Mouse (Mus musculus) intestine, embryonic 16.5 days (tissue): Measurements from ENCODE around the gene Tcf15. TPM values are rescaled to one million over a fixed set of nuclear protein-coding genes. Genes with fewer than 3 reads are reported as not detected.

ENCODE experiments used
- ATAC-seq: fragments of 200-750 bp; cut with Nextera tagmentation; 2 replicates; pipeline ENCODE4 v1.8.0; 2017; ENCODE audit warnings: moderate TSS enrichment, moderate library complexity
- H3K27ac ChIP-seq: fragments of 300-500 bp; sonication (generic); 2 replicates; pipeline ENCODE4 v1.5.1; 2014; ENCODE audit warnings: mild to moderate bottlenecking, low read length
- H3K27me3 ChIP-seq: fragments of 300-500 bp; sonication (generic); replicated peaks from 2 replicates; pipeline ENCODE4 v1.6.1; 2014; ENCODE audit warnings: low read length, control low read depth, mixed read lengths; ENCODE audit not compliant: control insufficient read depth, insufficient read depth
- H3K36me3 ChIP-seq: fragments of 300-500 bp; sonication (generic); 2 replicates; pipeline ENCODE4 v1.6.1; 2014; ENCODE audit warnings: low read length, control low read depth; ENCODE audit not compliant: control insufficient read depth, insufficient read depth
- H3K4me1 ChIP-seq: fragments of 300-500 bp; sonication (generic); 2 replicates; pipeline ENCODE4 v1.6.1; 2014; ENCODE audit warnings: low read length, control low read depth, mixed read lengths; ENCODE audit not compliant: control insufficient read depth, insufficient read depth
- H3K4me2 ChIP-seq: fragments of 300-500 bp; sonication (generic); 2 replicates; pipeline ENCODE4 v1.6.1; 2014; ENCODE audit warnings: low read depth, low read length, control low read depth
- H3K4me3 ChIP-seq: fragments of 300-500 bp; sonication (generic); 2 replicates; pipeline ENCODE4 v1.5.1; 2014; ENCODE audit warnings: mild to moderate bottlenecking, low read length
- H3K9ac ChIP-seq: fragments of 300-500 bp; sonication (generic); 2 replicates; pipeline ENCODE4 v1.6.1; 2014; ENCODE audit warnings: low read depth, low read length
- H3K9me3 ChIP-seq: fragments of 300-500 bp; sonication (generic); 2 replicates; pipeline ENCODE4 v1.6.1; 2016; ENCODE audit warnings: low read length, control low read depth; ENCODE audit not compliant: control insufficient read depth
- WGBS: fragments of 180-500 bp; shearing (Covaris S2); extraction: QIAGEN DNeasy Blood & Tissue Kit; methylation state at CpG from one replicate; pipeline ENCODE4 v1.1.7; 2014; 5-methylcytosine and 5-hydroxymethylcytosine counted together
- polyA plus RNA-seq: library from polyadenylated mRNA; unstranded; fragments of >200 nt; fragmentation: Nextera tagmentation; extraction: Ambion mirVana; gene quantifications from 2 replicates; pipeline ENCODE4 v1.2.1, GENCODE M21; 2015

Gene Tcf15
- polyA plus RNA-seq, 1 experiment from 2014 or later: 6.5 TPM

DNA sequence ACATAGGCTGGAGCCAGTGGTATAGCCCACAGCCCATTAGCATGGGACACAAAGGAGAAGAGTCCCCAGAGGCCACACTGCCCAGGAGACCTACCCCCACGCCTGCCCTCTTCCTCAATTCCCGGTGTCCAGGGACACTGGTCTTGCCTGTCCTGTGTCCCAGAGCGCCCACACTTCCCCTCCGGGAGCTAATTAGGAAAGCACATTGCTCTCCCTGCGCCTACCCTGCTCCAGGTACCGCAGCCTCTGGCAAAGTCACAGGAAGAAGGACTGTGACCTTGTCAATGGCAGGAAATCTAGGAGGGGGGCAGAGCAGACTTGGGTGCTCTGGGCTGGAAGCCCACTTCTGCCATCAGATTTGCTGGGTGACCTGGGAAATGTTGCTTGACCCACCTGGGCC lies 7.0 kb downstream of the Tcf15 start:
- no peak overlapping the region for H3K4me3 ChIP-seq
- H3K4me1 ChIP-seq: no peaks in the 10 kb centered on the region
- H3K27me3 ChIP-seq: peaks cover under 1% of the 10 kb centered on the region; the same call in 1 of the 2 replicates
- no peak for ATAC-seq
- H3K9ac ChIP-seq: no peak overlapping the region
- H3K4me2 ChIP-seq: no peak overlapping the region
- no peak overlapping the region for H3K27ac ChIP-seq
- no peaks in the 10 kb centered on the region for H3K36me3 ChIP-seq
- WGBS: 67% methylated on average over 6 of the region's 6 CpGs
- no peaks in the 10 kb centered on the region for H3K9me3 ChIP-seq

GRCm38 (mm10) chr2:152153361-152153760 lies 10.0 kb downstream of the Tcf15 start:
- no peaks in the 10 kb centered on the region for H3K4me1 ChIP-seq
- H3K27me3 ChIP-seq: no peaks in the 10 kb centered on the region
- no peak overlapping the region for H3K27ac ChIP-seq
- H3K4me2 ChIP-seq: no peak overlapping the region
- H3K4me3 ChIP-seq: no peak overlapping the region
- H3K9ac ChIP-seq: no peak overlapping the region
- WGBS: 28% methylated on average over 3 of the region's 3 CpGs
- no peaks in the 10 kb centered on the region for H3K36me3 ChIP-seq
- H3K9me3 ChIP-seq: no peaks in the 10 kb centered on the region
- ATAC-seq: no peak

DNA sequence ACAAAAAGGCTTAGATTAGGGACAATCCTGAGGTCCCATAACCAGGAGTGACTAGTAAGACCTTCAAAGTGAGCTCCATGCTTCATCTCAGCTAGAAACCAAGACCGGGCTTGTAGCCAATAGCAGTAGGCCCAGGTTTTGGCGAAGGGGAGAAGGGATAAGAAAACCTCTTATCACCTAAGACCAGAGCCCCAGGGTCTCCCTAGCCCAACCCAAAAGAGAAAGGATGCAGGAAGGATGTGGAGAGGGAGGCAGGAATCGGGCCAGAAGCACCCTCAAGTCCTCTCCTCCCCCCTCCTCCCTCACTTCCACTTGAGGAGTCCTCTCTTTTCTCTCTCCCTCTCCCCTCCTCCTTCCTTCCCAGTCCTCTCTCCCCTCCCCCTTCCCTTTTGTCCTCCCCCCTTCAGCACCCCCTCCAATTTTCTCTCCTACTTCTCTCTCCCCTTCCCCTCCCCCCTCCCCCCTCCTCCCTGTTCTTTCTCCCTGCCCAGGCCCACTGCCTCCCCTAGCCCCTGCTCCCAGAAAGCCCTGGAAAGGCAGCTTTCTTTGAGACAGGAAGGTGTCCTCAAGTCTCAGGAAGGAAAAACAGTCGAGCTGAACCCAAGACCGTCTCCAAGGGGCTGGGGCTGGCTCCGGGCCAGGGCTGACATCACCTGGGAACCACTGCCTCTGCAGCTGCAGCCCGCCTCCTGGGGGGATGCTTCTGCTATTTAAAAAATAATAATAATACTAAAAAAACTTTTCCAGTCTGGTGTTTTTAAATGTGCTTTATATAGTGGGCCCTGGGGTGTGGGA lies 12.2 kb downstream of the Tcf15 start:
- 0 out of 2 replicates have a peak, but pooled peaks cover 6% of the 10 kb centered on the region for H3K9me3 ChIP-seq
- H3K4me1 ChIP-seq: no peaks in the 10 kb centered on the region
- H3K4me3 ChIP-seq: no peak overlapping the region
- WGBS: 50% methylated on average over 7 of the region's 7 CpGs
- H3K4me2 ChIP-seq: no peak overlapping the region
- no peaks in the 10 kb centered on the region for H3K27me3 ChIP-seq
- ATAC-seq: peak; percentile 40; the same call in 1 of the 2 replicates
- no peak overlapping the region for H3K9ac ChIP-seq
- no peak overlapping the region for H3K27ac ChIP-seq
- no peaks in the 10 kb centered on the region for H3K36me3 ChIP-seq

DNA sequence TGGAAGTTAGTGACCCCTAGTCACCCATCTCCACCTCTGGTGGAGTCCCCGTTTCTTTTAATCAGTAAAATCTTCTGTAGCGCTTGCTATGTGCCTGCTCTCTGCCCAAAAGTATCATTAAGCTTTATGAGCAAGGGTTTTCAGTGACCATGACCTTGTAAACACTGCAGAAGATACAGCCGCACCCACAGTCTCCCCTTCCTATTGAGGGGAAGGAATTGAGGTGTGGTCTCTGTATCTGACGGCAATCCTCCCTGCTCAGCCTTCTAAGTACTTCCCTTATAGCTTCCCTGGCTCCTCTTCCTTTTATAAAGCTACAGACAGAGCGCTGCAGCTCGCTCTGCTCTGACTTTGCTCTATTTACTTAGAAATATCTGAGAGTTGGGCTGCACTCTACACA lies 13.1 kb downstream of the Tcf15 start:
- Histone ChIP-seq H3K36me3 (no peaks in the 10 kb centered on the region), H3K9ac (no peak overlapping the region), H3K4me3 (no peak overlapping the region), H3K4me1 (no peaks in the 10 kb centered on the region), H3K4me2 (no peak overlapping the region), H3K27me3 (no peaks in the 10 kb centered on the region), H3K9me3 (0 out of 2 replicates have a peak, but pooled peaks cover 6% of the 10 kb centered on the region), H3K27ac (no peak overlapping the region)
- no peak for ATAC-seq
- WGBS: 63% methylated on average over 6 of the region's 6 CpGs

DNA sequence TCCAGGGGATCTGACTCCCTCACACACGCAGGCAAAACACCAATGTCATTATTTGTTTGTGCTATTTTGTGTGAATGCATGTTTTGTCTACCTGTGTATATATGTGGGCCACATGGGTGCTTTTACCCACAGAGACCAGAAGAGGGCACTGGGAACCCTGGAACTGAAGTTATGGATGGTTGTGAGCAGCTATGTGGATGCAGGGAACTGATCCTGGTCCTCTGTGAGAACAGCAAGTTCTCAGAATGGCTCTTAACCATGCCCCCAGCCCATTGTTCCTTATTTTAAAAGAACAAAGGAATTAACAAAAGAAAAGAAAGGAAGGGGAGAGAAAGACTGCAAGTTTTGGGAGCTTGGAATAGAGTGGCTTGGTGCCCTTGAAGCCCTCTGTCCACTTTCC lies 16.1 kb downstream of the Tcf15 start:
- H3K4me1 ChIP-seq: no peaks in the 10 kb centered on the region
- 98% methylated on average over 1 of the region's 1 CpGs for WGBS
- ATAC-seq: no peak
- no peak overlapping the region for H3K4me3 ChIP-seq
- H3K9ac ChIP-seq: no peak overlapping the region
- no peaks in the 10 kb centered on the region for H3K36me3 ChIP-seq
- H3K4me2 ChIP-seq: no peak overlapping the region
- H3K9me3 ChIP-seq: 0 out of 2 replicates have a peak, but pooled peaks cover 6% of the 10 kb centered on the region
- H3K27me3 ChIP-seq: no peaks in the 10 kb centered on the region
- no peak overlapping the region for H3K27ac ChIP-seq

- no peak overlapping the region for H3K9ac ChIP-seq
- no peak overlapping the region for H3K4me2 ChIP-seq
- H3K4me1 ChIP-seq: no peaks in the 10 kb centered on the region
- WGBS: 86% methylated on average over 6 of the region's 6 CpGs
- H3K27ac ChIP-seq: no peak overlapping the region
- no peak for ATAC-seq
- H3K4me3 ChIP-seq: no peak overlapping the region
- no peaks in the 10 kb centered on the region for H3K9me3 ChIP-seq
- H3K27me3 ChIP-seq: no peaks in the 10 kb centered on the region
- H3K36me3 ChIP-seq: no peaks in the 10 kb centered on the region
Observed at GRCm38 (mm10) chr2:152166257-152166656, 22.9 kb downstream of the Tcf15 start.

- no peaks in the 10 kb centered on the region for H3K4me1 ChIP-seq
- ATAC-seq: 0 out of 2 replicates have a peak, but pooled peaks have one; percentile 13
- H3K9ac ChIP-seq: no peak overlapping the region
- no peaks in the 10 kb centered on the region for H3K36me3 ChIP-seq
- 44% methylated on average over 8 of the region's 8 CpGs for WGBS
- no peak overlapping the region for H3K4me3 ChIP-seq
- H3K9me3 ChIP-seq: no peaks in the 10 kb centered on the region
- H3K27ac ChIP-seq: no peak overlapping the region
- no peaks in the 10 kb centered on the region for H3K27me3 ChIP-seq
- no peak overlapping the region for H3K4me2 ChIP-seq
Observed at GRCm38 (mm10) chr2:152167851-152168290, 24.5 kb downstream of the Tcf15 start.

- 97% methylated on average over 1 of the region's 1 CpGs for WGBS
Observed at GRCm38 (mm10) chr2:152169377-152169776, 26.0 kb downstream of the Tcf15 start.

DNA sequence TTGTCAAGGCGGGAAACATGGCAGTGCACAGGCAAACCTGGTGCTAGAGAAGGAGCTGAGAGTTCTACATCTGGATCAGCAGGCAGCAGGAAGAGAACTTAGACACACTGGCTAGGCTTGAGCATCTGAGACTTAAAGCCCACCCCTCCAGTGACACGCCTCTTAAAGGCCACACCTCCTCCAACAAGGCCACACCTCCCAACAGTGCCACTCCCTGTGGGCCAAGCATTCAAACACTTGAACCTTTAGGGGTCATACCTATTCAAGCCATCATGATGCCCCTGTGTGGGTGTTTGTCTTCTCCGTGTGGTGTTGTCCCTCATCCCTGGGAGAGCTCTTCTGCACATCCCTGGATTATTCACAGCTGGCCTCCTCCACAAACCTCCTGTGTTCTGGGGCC lies 31.5 kb downstream of the Tcf15 start:
- ATAC-seq: no peak

More at GRCm38 (mm10) chr2:152169377-152169776, 26.0 kb downstream of the Tcf15 start:
- Histone ChIP-seq H3K4me2 (no peak overlapping the region), H3K27me3 (no peaks in the 10 kb centered on the region), H3K27ac (no peak overlapping the region), H3K36me3 (no peaks in the 10 kb centered on the region), H3K9me3 (no peaks in the 10 kb centered on the region), H3K9ac (no peak overlapping the region), H3K4me3 (no peak overlapping the region), H3K4me1 (no peaks in the 10 kb centered on the region)
- ATAC-seq: no peak

More for the DNA sequence above, 31.5 kb downstream of the Tcf15 start:
- Histone ChIP-seq H3K4me2 (no peak overlapping the region), H3K9ac (no peak overlapping the region), H3K4me3 (no peak overlapping the region), H3K36me3 (no peaks in the 10 kb centered on the region), H3K27me3 (no peaks in the 10 kb centered on the region), H3K9me3 (no peaks in the 10 kb centered on the region), H3K4me1 (no peaks in the 10 kb centered on the region), H3K27ac (no peak overlapping the region)
- 94% methylated on average over 3 of the region's 3 CpGs for WGBS
